Mouse (Mus musculus) mature B cell (primary cell): ENCODE results near the gene Nr1h2.

ENCODE experiments used
- in situ Hi-C: fragments of 300-500 bp; cut with MboI; formaldehyde crosslinking; loops from 2 replicates; pipeline ENCODE4 v1.14.3; 2019

The Nr1h2 gene

DNA sequence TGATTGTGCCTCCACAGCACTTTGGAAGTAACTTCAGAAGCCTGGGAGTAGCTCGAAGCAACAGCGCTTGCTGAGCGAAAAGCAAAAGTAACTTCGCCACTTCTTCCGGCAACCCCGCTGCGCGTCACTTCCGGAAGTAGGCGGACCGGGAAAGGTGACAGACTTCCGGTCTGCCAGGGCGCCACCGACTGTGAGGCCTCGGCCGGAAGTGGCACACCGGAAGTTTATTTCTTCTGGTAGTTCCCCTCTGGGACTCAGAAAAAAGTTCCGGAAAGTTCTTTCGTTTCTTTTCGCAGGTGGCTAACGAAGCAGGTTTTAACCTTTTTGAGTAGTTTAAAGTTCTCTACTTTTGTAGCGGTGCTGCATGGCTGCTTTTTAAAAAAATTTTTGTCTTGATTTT is at the start of gene Nr1h2:
Gene Nr1h2, minus strand, starts transcription at position 126 of the 400 bp plus-strand sequence.
- in situ Hi-C loops = no loop called here

DNA sequence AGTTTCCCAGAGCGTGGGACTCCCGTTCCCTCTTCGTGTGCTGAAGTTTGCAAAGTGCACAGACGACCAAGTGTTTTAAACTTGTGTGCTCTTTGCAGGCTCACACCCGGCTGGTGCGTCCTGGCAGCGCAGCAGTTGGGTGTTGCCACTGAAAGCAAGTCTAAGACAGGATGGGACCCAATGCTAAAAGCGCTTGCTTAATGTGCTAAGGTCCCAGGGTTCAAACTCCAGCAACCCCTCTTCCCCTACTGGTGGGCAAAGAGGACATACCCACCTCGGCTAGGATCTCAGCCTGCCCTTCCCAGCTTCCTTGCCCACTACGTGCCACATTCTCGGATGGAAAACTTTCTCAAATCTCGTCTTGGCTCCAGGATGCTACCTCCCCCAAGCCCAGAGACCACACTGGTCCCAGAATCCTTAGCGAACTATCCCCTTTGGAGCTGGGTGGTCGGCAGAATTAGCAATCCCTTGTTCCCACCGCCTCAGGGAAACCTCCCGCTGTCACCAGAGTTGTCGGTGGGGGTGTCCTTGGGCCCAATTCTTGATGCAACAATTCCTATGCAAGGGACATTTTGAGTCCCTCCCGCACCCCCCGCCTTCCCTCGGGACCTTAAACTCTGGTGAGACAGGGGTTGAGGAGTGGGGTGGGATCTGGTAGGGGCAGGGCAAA is 49.6 kb upstream of the Nr1h2 start:
- in situ Hi-C loops = no loop called here

DNA sequence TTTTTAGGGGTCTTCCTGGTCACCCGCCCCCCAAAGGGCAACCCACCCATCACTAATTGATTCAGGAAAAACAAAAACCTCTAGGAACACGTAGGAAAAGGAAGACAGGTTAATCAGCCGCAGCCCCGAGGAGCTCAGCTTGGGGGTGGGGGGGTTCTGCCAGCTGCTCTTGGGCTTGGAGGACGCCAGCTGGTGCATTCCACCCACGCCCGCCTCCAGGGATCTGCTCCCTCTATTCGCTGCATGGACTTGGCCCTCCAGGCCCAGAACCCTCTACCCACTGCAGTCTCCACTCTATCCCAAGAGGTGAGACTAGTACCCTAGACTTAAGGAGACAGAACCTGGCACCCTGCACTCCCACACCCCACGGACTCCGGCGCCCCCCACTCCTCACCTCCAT is 48.7 kb upstream of the Nr1h2 start:
- in situ Hi-C loops = no loop called here

DNA sequence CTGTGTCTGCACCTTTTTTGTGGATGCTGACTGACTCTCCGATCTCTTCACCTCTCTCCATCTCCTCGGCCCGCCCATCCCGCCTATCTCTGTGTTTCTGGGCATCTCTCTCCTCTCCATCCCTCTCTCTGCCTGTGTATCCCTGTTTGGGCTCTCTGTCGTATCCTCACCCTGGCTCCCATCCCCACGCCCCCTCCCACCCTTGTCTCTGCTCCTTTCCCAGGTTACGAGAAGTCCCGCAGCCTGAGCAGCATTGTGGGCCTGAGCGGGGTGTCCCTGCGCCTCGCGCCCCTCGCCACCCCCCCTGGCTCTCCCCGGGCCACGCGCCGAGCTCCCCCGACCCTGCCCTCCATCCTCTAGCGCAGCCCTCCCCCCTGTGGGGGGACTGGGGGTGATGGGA is 47.9 kb upstream of the Nr1h2 start:
- in situ Hi-C loops = no loop called here

DNA sequence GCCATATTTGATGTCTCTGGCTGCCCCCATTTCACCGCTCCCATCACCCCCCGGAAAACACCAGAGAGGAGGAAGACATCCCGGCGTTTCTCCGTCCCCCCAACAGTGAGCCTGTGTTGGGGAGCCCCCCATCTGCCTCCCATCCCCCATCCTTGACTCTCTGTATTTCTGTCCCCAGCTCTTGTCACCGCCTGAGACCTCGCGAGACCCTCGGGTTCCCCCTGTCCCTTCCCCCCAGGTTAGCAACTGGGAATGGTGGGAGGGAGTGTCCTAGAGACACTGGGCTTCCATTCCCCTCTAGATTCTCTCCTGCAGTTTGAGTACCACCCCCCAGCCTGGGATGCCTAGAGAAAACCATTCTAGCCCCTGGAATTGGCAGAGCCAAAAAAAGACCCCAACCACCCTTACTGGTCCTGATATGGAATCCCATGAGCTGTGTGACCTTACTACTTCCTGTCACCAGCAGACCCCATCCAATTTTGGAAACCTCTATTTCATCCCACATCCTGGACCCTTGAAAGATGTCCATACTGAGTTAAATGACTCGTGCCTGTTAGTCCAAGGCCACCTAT is 47.0 kb upstream of the Nr1h2 start:
- in situ Hi-C loops = no loop called here

DNA sequence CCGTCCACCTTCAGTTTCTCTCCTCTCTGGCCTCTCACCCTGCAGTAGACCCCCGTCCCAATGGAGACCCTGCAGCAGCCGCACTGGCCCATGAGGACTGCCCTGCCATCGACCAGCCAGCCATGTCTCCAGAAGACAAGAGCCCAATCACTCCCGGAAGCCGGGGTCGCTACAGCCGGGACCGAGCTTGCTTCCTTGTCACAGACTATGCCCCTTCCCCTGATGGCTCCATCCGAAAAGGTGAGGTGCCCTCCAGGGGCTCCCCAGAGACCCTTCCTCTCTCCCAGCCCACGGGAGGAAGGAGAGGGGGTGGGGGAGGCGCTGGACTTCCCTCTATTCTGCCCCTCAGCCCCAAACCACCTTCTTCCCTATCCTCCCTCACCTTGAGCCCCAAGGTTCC is 44.6 kb upstream of the Nr1h2 start:
- in situ Hi-C loops = no loop called here

DNA sequence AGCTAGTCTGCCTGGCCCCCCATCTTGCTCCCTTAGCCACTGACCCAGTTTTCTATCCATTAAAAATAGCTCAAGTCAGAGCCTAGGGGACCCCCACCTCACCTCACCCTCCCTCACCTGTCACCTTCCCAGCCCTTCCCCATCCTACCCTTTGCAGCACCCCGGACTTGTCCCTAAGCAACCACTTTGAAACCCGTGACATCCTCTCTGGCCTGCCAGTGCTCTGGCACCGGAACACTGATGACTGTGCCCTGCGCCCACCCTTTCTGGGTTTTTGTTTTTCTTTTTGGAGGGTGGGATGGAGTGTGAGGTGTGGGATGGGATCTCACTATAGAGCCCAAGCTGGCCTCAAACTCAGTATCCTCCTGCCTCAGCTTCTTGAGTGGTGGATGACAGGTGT is 43.9 kb upstream of the Nr1h2 start:
- in situ Hi-C loops = no loop called here

DNA sequence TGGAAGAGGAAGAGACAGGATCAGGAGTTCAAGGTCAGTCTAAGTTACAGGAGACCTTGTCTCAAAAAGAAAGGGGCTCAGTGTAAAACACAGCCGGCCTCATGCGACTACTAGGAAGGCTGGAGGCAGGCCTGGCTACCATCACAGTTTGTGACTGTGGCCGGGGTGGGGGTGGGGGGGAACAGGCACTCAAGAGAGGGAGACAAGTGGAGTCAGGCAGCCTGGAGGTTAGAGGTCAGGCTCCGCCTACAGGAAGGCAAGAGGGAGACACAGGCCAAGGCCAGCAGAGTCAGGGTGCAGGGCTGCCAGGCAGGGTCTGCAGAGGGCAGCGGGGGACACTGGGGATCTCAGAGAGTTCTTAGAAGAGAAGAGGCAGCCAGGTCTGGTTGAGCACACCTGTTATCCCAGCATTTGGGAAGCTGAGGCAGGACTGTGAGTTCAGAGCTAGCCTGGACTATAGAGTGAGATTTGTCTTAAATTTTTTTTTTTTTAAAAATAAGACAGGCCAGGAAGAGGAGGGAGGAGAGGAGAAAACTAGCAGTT is 43.3 kb upstream of the Nr1h2 start:
- in situ Hi-C loops = no loop called here

DNA sequence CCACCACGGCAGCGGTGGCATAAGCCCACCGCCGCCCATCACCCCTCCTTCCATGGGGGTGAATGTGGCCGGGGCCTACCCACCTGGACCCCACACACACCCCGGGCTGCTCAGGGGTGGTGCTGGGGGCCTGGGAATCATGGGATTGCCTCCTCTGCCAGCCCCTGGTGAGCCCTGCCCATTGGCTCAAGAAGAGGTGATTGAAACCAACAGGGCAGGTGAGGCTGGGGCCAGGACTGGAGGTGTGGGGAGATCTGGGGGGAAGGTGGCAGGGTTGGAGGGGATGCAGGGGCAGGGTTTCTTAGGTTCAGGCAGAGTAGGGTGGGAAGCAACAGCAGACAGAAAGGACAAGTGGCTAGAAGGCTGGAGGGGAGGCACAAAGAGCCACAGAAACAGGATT is 42.3 kb upstream of the Nr1h2 start:
- in situ Hi-C loops = no loop called here

DNA sequence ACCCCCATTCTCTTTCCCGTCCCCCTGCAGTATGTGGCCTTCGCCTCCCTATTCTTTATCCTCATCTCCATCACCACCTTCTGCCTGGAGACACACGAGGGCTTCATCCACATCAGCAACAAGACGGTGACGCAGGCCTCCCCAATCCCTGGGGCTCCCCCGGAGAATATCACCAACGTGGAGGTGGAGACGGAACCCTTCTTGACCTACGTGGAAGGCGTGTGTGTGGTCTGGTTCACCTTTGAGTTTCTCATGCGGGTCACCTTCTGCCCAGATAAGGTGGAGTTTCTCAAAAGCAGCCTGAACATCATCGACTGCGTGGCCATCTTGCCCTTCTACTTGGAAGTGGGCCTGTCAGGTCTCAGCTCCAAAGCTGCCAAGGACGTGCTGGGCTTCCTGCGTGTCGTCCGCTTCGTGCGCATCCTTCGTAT is 41.4 kb upstream of the Nr1h2 start:
- in situ Hi-C loops = no loop called here

DNA sequence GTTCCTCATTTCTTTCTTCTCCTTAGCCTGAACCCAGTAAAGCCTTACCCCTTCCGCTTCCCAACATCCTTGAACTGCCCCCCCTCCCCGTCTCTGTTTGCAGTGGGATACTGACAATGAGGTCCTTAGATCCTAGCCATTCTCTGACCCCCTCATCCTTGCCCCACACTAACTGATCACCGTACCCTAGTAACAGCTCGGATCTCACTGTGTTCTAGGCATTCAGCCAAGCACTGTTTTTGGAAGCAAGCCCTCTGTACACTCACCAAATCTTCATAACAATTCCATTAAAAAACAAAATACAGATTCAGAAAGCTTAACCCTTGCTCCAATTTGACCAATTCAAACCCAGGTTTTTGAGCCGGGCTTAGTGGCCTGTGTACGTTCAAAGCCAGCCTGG is 40.5 kb upstream of the Nr1h2 start:
- in situ Hi-C loops = no loop called here

DNA sequence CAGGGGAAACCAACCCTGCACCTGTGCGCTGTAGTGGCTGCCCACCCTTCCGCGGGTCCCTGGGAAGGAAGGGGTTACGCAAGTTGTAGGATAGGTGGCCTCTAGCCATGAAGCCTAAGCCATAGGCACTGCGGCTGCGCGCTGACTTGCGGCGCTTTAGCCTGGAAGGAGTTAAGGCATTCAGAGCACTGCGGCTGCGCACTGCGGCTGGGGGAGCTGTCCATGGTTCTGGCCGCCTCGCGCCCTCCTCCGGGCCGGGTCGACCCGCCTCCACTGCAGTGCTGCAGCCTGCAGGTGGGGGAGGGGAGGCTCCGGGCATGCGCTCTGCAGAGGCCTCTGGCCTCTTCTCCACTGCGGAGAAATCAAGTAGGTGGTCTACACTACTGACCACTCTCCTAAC is 40.0 kb upstream of the Nr1h2 start:
- in situ Hi-C loops = no loop called here

DNA sequence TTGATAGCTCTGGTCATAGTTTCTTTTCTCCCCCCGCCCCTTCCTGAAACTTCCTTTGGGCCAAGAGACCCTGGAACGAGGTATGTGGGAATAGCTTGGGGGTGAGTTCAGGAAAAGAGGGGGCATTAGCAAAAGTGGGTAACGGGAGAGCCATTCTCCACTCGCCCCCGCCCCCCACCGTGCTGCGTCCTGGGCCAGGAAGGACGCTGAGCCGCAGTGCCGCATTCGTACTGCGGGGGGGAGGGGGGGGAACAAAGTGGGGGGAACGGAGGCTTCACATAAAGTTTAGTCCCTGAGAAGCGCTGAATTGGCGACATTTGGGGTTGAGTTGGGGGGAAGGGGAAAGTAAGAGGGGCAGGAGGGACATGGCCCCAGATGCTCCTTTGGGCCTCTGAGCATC is 39.3 kb upstream of the Nr1h2 start:
- in situ Hi-C loops = no loop called here

DNA sequence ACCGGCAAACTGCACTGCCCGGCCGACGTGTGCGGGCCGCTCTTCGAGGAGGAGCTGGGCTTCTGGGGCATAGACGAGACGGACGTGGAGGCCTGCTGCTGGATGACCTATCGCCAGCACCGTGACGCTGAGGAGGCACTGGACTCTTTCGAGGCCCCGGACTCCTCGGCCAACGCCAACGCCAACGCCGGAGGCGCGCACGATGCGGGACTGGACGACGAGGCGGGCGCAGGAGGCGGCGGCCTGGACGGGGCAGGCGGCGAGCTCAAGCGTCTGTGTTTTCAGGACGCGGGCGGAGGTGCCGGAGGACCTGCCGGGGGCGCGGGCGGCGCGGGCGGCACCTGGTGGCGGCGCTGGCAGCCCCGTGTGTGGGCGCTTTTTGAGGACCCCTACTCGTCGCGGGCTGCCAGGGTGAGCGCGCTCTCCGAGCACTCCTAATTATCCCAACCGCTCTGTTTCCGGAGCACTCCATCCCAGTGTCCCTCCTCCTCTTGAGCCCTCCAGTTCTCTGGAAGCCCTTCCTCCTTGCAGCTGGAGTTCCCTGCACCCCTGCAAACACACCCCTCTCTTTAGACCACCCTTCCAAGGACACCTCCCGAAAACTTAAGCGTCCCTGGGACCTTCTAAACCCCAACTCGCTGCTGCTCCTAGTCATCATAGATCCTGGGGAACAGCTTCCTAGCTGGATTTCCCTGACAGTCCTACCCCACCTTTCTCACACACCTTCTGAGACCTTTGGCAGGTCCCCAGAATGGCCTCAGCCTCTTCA is 37.8 kb upstream of the Nr1h2 start:
- in situ Hi-C loops = no loop called here

DNA sequence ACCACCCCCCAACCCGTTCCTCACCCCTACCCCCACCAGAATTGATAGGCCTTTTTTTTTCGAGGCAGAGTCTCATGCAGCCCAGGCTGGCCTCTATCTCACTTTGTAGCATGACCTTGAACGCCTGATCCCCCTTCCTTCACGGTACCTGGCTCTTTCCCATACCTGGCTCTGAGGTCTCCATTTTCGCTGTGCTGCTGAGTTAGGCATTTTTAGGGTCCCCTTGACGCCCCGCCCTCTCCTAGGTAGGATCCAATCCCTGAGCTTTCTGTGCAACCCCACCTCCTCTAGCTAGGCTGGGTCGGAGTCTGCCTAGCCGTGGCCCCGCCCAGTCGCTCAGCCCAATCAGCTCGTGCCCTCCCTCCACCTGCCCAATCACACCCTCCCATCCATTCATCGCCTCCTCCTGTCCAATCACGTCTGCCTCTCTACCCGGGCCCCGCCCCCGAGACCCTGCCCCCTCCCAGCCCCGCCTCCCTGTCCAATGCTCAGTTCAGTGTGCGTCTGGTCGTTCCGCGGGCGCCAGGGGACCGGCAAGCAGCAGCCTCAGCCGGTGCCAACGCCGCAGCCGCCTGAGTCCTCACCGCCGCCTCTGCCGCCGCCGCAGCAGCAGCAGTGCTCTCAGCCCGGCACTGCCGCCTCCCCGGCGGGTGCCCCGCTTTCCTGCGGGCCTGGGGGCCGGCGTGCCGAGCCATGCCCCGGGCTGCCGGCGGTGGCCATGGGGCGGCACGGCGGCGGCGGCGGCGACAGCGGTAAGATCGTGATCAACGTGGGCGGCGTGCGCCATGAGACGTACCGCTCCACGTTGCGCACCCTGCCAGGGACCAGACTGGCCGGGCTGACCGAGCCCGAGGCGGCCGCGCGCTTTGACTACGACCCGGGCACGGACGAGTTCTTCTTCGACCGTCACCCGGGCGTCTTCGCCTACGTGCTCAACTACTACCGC is 36.9 kb upstream of the Nr1h2 start, which contains the start of gene Kcnc3:
Gene Kcnc3, plus strand, starts transcription at position 263 of the 946 bp plus-strand sequence.
- in situ Hi-C loops = no loop called here

DNA sequence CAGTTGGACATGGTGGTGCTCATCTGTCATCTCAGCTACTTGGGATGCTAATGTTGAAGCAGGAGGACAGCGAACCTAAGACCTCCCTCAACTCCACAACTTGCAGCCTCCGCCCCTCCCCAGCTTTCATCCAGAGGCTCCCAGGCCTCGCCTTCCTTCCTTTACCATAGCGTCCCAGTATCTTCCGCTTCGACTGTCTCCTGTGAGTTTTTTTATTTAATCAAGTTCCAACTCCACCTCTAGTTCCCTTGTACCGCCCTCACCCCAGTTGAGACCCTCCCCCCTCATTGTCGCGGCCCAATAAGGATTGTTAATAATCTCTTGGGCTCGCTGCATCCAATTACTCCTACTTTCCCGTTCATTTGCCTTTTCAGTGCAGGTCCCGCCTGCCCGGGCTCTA is 36.2 kb upstream of the Nr1h2 start:
- in situ Hi-C loops = no loop called here

DNA sequence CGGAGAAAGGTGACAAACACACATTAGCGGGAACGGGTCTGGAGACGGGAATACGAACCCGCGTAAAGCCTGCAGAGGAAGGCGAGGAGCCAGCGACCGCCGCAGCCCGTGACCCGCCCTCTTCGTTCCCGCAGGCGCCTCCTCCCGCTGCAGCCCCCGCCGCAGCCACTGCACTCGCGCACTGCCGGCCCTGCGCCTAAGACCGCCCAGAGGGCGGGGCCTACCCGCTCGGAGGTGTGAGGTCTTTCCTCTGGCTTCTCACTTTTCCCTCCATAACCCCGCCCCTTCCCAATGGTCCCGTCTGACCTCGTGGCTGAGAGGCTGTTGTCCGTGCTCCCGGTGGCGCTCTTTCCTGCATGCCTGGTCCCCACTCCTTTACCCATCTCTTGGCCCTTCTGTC is 35.4 kb upstream of the Nr1h2 start:
- in situ Hi-C loops = no loop called here

DNA sequence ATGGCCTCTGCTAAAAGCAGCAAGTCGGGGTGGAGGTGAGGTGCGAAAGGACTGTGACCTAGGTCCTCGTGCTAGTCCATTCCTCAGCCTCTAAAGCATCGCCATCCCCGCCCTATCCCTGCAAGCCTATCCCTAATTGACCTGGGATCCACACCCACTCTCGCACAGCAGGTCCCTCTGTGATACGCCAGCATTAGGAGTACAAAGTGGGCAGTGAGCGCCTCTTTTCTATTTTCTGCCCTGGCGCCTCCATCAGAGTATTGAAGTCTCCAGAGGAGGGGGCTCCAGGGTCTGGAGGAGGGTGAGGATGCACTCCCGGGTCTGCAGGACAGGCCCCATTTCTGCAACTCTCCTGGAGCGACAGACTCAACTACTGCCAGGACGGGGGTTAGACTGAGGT is 34.6 kb upstream of the Nr1h2 start:
- in situ Hi-C loops = no loop called here

DNA sequence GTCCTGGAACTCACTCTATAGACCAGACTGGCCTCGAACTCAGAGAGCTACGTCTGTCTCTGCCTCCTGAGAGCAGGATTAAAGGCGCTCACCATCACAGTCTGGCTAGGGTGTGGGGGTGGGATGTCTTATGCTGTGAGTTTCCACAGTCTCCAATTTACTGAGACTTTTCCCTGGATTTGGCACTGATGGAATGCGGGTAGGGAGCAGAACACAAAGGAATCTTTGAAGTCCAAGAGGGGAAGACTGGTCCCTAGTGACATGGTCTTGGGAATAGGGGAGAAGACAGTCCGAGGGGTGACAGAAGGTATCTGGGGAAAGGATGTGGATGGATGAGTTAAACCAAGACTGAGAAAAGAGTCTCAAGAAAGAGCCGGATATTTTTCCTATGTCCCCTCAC is 33.9 kb upstream of the Nr1h2 start:
- in situ Hi-C loops = no loop called here

DNA sequence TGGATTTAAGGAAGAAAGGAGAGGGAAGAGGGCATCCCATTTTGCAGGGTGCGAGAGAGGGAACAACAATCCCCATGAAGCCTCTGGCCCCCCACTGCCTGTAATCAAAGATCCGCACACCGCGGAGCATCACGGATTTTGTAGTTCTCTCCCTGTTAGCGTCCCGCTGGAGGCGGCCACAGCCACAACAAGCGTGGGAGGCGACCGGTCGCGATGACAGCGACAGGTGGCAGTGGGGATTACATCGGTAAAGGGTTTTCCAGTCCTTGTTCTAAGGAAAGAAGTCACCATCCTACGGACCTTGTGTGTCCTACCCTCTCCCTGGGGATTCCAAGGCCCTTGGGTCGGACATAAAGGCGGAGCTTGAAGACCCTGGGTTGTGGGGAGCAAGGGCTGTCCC is 33.2 kb upstream of the Nr1h2 start:
- in situ Hi-C loops = no loop called here

DNA sequence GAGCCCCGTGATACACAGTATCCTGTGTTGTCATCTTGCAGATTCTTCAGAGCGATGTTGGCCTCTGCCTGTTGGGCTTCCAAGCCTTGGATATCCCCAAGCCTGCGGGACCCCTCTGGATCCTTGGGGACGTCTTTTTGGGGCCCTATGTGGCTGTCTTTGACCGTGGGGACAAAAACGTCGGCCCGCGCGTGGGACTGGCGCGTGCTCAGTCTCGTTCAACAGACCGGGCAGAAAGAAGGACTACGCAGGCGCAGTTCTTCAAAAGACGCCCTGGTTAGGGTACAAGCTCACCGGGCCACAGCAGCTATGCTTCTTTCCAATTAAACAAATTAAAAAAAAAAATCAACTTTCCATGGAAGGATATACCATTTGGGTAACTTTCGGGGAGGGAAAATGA is 32.8 kb upstream of the Nr1h2 start:
- in situ Hi-C loops = no loop called here

DNA sequence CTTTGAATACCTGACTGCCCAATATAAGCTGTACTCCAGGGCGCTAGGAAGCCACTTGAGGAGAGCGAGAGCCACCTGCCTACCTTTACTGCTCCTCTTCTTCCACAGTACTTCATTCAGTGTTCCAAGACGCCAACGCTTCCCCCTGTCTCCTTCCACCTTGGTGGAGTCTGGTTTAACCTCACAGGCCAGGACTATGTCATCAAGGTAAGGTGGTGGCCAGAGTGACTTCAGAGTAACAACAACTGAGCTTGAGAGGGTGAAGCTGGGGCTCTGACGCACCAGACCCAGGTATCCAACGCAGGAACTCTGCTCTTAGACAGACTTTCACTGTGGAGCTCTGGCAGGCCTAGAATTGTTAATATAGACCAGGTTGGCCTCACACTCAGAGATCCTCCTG is 31.9 kb upstream of the Nr1h2 start:
- in situ Hi-C loops = no loop called here
